Mouse (Mus musculus) hindbrain, embryonic 11.5 days (tissue): ENCODE data around the gene Bok. TPM values are rescaled to one million over a fixed set of nuclear protein-coding genes. Genes with fewer than 3 reads are reported as not detected.

Source experiments
- ATAC-seq: fragments of 200-750 bp; cut with Nextera tagmentation; 2 replicates; pipeline ENCODE4 v1.8.0; 2017; ENCODE audit warnings: mild to moderate bottlenecking, moderate TSS enrichment, moderate library complexity; ENCODE audit not compliant: low FRiP score
- DNase-seq: peaks from one replicate; pipeline ENCODE4 v3.0.0-alpha.2; 2015; ENCODE audit warnings: low spot score
- H3K27ac ChIP-seq: fragments of 300-500 bp; sonication (generic); 2 replicates; pipeline ENCODE4 v1.5.1; 2014; ENCODE audit warnings: mild to moderate bottlenecking, low read depth, low read length
- H3K27me3 ChIP-seq: fragments of 300-500 bp; sonication (generic); 2 replicates; pipeline ENCODE4 v1.6.1; 2014; ENCODE audit warnings: mild to moderate bottlenecking, low read length, moderate library complexity, mixed read lengths; ENCODE audit not compliant: control insufficient read depth, insufficient read depth
- H3K36me3 ChIP-seq: fragments of 300-500 bp; sonication (generic); 2 replicates; pipeline ENCODE4 v1.6.1; 2014; ENCODE audit warnings: mild to moderate bottlenecking, low read length, moderate library complexity, mixed read lengths; ENCODE audit not compliant: control insufficient read depth, insufficient read depth
- H3K4me1 ChIP-seq: fragments of 300-500 bp; sonication (generic); replicated peaks from 2 replicates; pipeline ENCODE4 v1.6.1; 2014; ENCODE audit warnings: low read length, mixed read lengths; ENCODE audit not compliant: control insufficient read depth, insufficient read depth
- H3K4me2 ChIP-seq: fragments of 300-500 bp; sonication (generic); replicated peaks from 2 replicates; pipeline ENCODE4 v1.6.1; 2014; ENCODE audit warnings: mild to moderate bottlenecking, low read depth, low read length
- H3K4me3 ChIP-seq: fragments of 300-500 bp; sonication (generic); 2 replicates; pipeline ENCODE4 v1.5.1; 2014; ENCODE audit warnings: low read depth, low read length
- H3K9ac ChIP-seq: fragments of 300-500 bp; sonication (generic); 2 replicates; pipeline ENCODE4 v1.6.1; 2014; ENCODE audit warnings: low read depth, low read length
- H3K9me3 ChIP-seq: fragments of 300-500 bp; sonication (generic); 2 replicates; pipeline ENCODE4 v1.6.1; 2016; ENCODE audit warnings: low read length; ENCODE audit not compliant: control insufficient read depth
- WGBS: fragments of 180-500 bp; shearing (Covaris S2); extraction: QIAGEN DNeasy Blood & Tissue Kit; methylation state at CpG from one replicate; pipeline ENCODE4 v1.1.7; 2014; 5-methylcytosine and 5-hydroxymethylcytosine counted together
- polyA plus RNA-seq: library from polyadenylated mRNA; unstranded; fragments of >200 nt; fragmentation: Nextera tagmentation; extraction: Ambion mirVana; gene quantifications from 2 replicates; pipeline ENCODE4 v1.2.1, GENCODE M21; 2014

Bok gene
- 29.4 and 30.6 TPM in 2 replicates for polyA plus RNA-seq

GRCm38 (mm10) chr1:93685401-93686244, at the start of gene Bok:
Gene Bok, plus strand, starts transcription at chr1:93685660.
- peak; percentile 56 for ATAC-seq
- WGBS = under 1% methylated on average over 69 of the region's 78 CpGs
- H3K4me2 ChIP-seq = peak within 1 kb of the TSS; percentile 76

GRCm38 (mm10) chr1:93636211-93636897, 49.1 kb upstream of the Bok start:
- H3K27me3 ChIP-seq = no peaks in the 10 kb centered on the region
- no peaks in the 10 kb centered on the region for H3K9me3 ChIP-seq
- peak overlapping the region; percentile 93 for H3K4me3 ChIP-seq
- H3K36me3 ChIP-seq = no peaks in the 10 kb centered on the region
- 37% methylated on average over 7 of the region's 7 CpGs for WGBS
- DNase-seq = no peak
- peaks cover 5% of the 10 kb centered on the region; the same call in 1 of the 2 replicates for H3K4me1 ChIP-seq
- H3K27ac ChIP-seq = peak overlapping the region; percentile 68
- peak; percentile 43 for ATAC-seq
- peak overlapping the region; percentile 54 for H3K4me2 ChIP-seq
- peak overlapping the region; percentile 59; the same call in 1 of the 2 replicates for H3K9ac ChIP-seq

More at GRCm38 (mm10) chr1:93685401-93686244, at the start of gene Bok:
- peak within 1 kb of the TSS; percentile 50 for H3K4me3 ChIP-seq
- H3K27ac ChIP-seq = no peak within 1 kb of the TSS
- peak; percentile 73 for DNase-seq
- peaks cover 2% of the 10 kb centered on the region; the same call in 1 of the 2 replicates for H3K27me3 ChIP-seq
- H3K4me1 ChIP-seq = no peaks in the 10 kb centered on the region
- H3K36me3 ChIP-seq = no peaks in the 10 kb centered on the region
- H3K9me3 ChIP-seq = no peaks in the 10 kb centered on the region
- peak within 1 kb of the TSS; percentile 65 for H3K9ac ChIP-seq

GRCm38 (mm10) chr1:93641978-93642377, 43.5 kb upstream of the Bok start:
- Histone ChIP-seq H3K36me3 (no peaks in the 10 kb centered on the region), H3K4me3 (no peak overlapping the region), H3K9me3 (no peaks in the 10 kb centered on the region), H3K27me3 (no peaks in the 10 kb centered on the region), H3K27ac (no peak overlapping the region), H3K9ac (no peak overlapping the region), H3K4me2 (no peak overlapping the region), H3K4me1 (no peaks in the 10 kb centered on the region)
- 91% methylated on average over 2 of the region's 2 CpGs for WGBS
- DNase-seq (no peak), ATAC-seq (no peak)

- H3K4me2 ChIP-seq = no peak overlapping the region
- no peaks in the 10 kb centered on the region for H3K9me3 ChIP-seq
- H3K9ac ChIP-seq = no peak overlapping the region
- no peak overlapping the region for H3K4me3 ChIP-seq
- no peaks in the 10 kb centered on the region for H3K4me1 ChIP-seq
- DNase-seq (no peak), ATAC-seq (no peak)
- no peak overlapping the region for H3K27ac ChIP-seq
- no peaks in the 10 kb centered on the region for H3K27me3 ChIP-seq
- H3K36me3 ChIP-seq = no peaks in the 10 kb centered on the region
- WGBS = 86% methylated on average over 2 of the region's 2 CpGs
Measured at GRCm38 (mm10) chr1:93642692-93643091, 42.8 kb upstream of the Bok start.

- Histone ChIP-seq H3K4me1 (no peaks in the 10 kb centered on the region), H3K4me3 (no peak overlapping the region), H3K9ac (no peak overlapping the region), H3K9me3 (peaks cover 3% of the 10 kb centered on the region; the same call in 1 of the 2 replicates), H3K4me2 (no peak overlapping the region), H3K27ac (no peak overlapping the region), H3K36me3 (no peaks in the 10 kb centered on the region), H3K27me3 (no peaks in the 10 kb centered on the region)
- WGBS = 80% methylated on average over 5 of the region's 5 CpGs
- ATAC-seq (no peak), DNase-seq (no peak)
Measured at GRCm38 (mm10) chr1:93649604-93650172, 35.8 kb upstream of the Bok start.

- no peaks in the 10 kb centered on the region for H3K27me3 ChIP-seq
- DNase-seq (no peak), ATAC-seq (no peak)
- H3K4me3 ChIP-seq = no peak overlapping the region
- no peak overlapping the region for H3K9ac ChIP-seq
- H3K4me2 ChIP-seq = no peak overlapping the region
- 58% methylated on average over 2 of the region's 2 CpGs for WGBS
- H3K4me1 ChIP-seq = no peaks in the 10 kb centered on the region
- H3K9me3 ChIP-seq = peaks cover 3% of the 10 kb centered on the region; the same call in 1 of the 2 replicates
- no peaks in the 10 kb centered on the region for H3K36me3 ChIP-seq
- no peak overlapping the region for H3K27ac ChIP-seq
Measured at GRCm38 (mm10) chr1:93654275-93654674, 31.2 kb upstream of the Bok start.

- H3K9me3 ChIP-seq = peaks cover 3% of the 10 kb centered on the region; the same call in 1 of the 2 replicates
- H3K4me2 ChIP-seq = no peak overlapping the region
- DNase-seq (no peak), ATAC-seq (no peak)
- no peaks in the 10 kb centered on the region for H3K27me3 ChIP-seq
- no peak overlapping the region for H3K9ac ChIP-seq
- H3K27ac ChIP-seq = no peak overlapping the region
- H3K4me1 ChIP-seq = no peaks in the 10 kb centered on the region
- H3K36me3 ChIP-seq = no peaks in the 10 kb centered on the region
- H3K4me3 ChIP-seq = no peak overlapping the region
- WGBS = 88% methylated on average over 2 of the region's 2 CpGs
Measured at GRCm38 (mm10) chr1:93654798-93655197, 30.7 kb upstream of the Bok start.

GRCm38 (mm10) chr1:93656325-93657024, 29.0 kb upstream of the Bok start:
- Histone ChIP-seq H3K4me2 (no peak overlapping the region), H3K9me3 (peaks cover 3% of the 10 kb centered on the region; the same call in 1 of the 2 replicates), H3K9ac (no peak overlapping the region), H3K4me1 (no peaks in the 10 kb centered on the region), H3K4me3 (no peak overlapping the region), H3K27ac (no peak overlapping the region), H3K36me3 (no peaks in the 10 kb centered on the region), H3K27me3 (no peaks in the 10 kb centered on the region)
- ATAC-seq (no peak), DNase-seq (no peak)
- 75% methylated on average over 7 of the region's 7 CpGs for WGBS
